Mouse (Mus musculus): Measurements from ENCODE around the gene Brap. TPM values are rescaled to one million over a fixed set of nuclear protein-coding genes. Genes with fewer than 3 reads are reported as not detected.

Gene Brap
- polyA plus RNA-seq, 1 experiment from 2014 or later: 42.8 TPM

DNA sequence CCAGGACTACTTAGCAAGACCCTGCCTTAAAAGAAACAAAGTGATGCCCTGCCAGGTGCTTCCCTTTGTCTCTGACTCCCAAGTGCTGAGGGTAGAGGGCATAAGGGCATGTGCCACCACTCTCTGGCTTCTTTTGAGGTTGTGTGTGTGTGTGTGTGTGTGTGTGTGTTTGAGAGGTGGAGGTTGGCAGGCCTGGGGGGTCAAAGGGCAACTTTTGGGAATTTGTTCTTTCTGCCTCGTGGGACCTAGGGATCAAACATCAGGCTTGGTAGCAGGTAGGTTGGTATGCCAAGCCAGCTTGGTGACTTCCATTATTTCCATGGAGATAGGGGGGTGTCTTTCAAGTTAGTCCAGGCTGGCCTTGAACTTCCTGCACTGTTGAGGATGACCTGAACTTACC, 43.0 kb downstream of the Brap start:
- no peak overlapping the region; the same call in 1 of the 2 replicates for H3K27ac ChIP-seq (ENCODE audit: low read depth, low read length)
- no peaks in the 10 kb centered on the region for H3K36me3 ChIP-seq (ENCODE audit: control insufficient read depth, insufficient read depth, low read length)
- H3K27me3 ChIP-seq (replicated peaks; ENCODE audit: control insufficient read depth, insufficient read depth, low read length): no peaks in the 10 kb centered on the region
- DNase-seq (ENCODE audit: low spot score): no peak
- 67% methylated on average over 1 of the region's 1 CpGs for WGBS
- ATAC-seq (replicated peaks; ENCODE audit: low FRiP score): no peak
- H3K9me3 ChIP-seq (ENCODE audit: control insufficient read depth, low read length): no peaks in the 10 kb centered on the region
- H3K4me3 ChIP-seq (ENCODE audit: low read depth, low read length): no peak overlapping the region
- H3K4me1 ChIP-seq (replicated peaks; ENCODE audit: control insufficient read depth, insufficient read depth, low read length): peaks cover 27% of the 10 kb centered on the region
- no peak overlapping the region for H3K4me2 ChIP-seq
- no peak overlapping the region for H3K9ac ChIP-seq (ENCODE audit: low read depth, low read length)

DNA sequence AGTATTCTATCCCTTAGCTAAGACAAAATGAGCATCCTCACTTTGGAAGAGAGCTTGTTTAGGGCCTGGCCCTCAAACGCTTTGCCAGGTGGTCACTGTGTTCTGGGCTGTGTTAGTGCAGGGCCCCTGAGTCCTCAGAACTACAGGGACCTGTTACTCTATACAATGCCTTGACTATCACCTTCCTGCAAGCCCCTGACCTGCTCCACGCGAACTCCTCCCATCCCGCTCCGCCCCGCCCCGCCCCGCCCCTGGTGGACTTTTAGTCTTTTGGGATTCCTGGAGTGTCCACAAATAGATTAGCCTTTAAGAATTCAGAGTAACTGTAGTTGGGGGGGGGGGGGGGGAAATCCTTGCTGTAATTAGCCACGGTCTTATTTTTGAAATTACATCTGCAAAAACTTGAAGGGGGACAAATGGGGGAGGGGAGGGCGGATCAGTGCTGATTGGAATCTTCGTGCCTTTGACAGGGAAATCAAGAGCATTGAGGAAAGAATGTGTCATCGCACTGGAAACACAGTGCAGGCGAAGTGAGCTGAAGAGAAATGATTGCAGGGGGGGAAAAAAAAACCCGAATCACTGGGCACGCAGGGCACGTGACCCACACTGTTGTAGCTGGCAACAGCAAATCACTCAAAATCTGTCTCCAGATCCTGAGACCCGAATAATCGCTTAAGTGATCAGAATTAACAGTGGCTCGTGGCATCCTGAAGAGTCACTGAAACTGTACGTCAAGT, 44.3 kb downstream of the Brap start:
- peak overlapping the region; percentile 22 for H3K4me3 ChIP-seq (ENCODE audit: low read depth, low read length)
- H3K9ac ChIP-seq (ENCODE audit: low read depth, low read length): peak overlapping the region; percentile 10; the same call in 1 of the 2 replicates
- H3K4me1 ChIP-seq (replicated peaks; ENCODE audit: control insufficient read depth, insufficient read depth, low read length): peaks cover 27% of the 10 kb centered on the region
- H3K27me3 ChIP-seq (replicated peaks; ENCODE audit: control insufficient read depth, insufficient read depth, low read length): no peaks in the 10 kb centered on the region
- H3K27ac ChIP-seq (ENCODE audit: low read depth, low read length): no peak overlapping the region
- no peaks in the 10 kb centered on the region for H3K9me3 ChIP-seq (ENCODE audit: control insufficient read depth, low read length)
- 10% methylated on average over 20 of the region's 20 CpGs for WGBS
- ATAC-seq (replicated peaks; ENCODE audit: low FRiP score): peak; percentile 48; the same call in 1 of the 2 replicates
- H3K4me2 ChIP-seq: peak overlapping the region; percentile 60
- no peaks in the 10 kb centered on the region for H3K36me3 ChIP-seq (ENCODE audit: control insufficient read depth, insufficient read depth, low read length)
- no peak for DNase-seq (ENCODE audit: low spot score)

GRCm38 (mm10) chr5:121710402-121710801, 50.0 kb downstream of the Brap start:
- no peak for DNase-seq (ENCODE audit: low spot score)
- Histone ChIP-seq H3K4me2 (peak overlapping the region; percentile 89), H3K27me3 (replicated peaks; ENCODE audit: control insufficient read depth, insufficient read depth, low read length) (no peaks in the 10 kb centered on the region), H3K9ac (ENCODE audit: low read depth, low read length) (no peak overlapping the region), H3K4me1 (replicated peaks; ENCODE audit: control insufficient read depth, insufficient read depth, low read length) (peaks cover 3% of the 10 kb centered on the region; the same call in 1 of the 2 replicates), H3K9me3 (ENCODE audit: control insufficient read depth, low read length) (no peaks in the 10 kb centered on the region), H3K36me3 (ENCODE audit: control insufficient read depth, insufficient read depth, low read length) (no peaks in the 10 kb centered on the region), H3K4me3 (ENCODE audit: low read depth, low read length) (peak overlapping the region; percentile 100), H3K27ac (ENCODE audit: low read depth, low read length) (no peak overlapping the region)
- ATAC-seq (replicated peaks; ENCODE audit: low FRiP score): no peak
- WGBS: 64% methylated on average over 2 of the region's 2 CpGs

- WGBS: under 1% methylated on average over 12 of the region's 12 CpGs
- peak overlapping the region; percentile 97 for H3K9ac ChIP-seq (ENCODE audit: low read depth, low read length)
- no peaks in the 10 kb centered on the region for H3K9me3 ChIP-seq (ENCODE audit: control insufficient read depth, low read length)
- peak overlapping the region; percentile 100 for H3K4me3 ChIP-seq (ENCODE audit: low read depth, low read length)
- no peak for ATAC-seq (replicated peaks; ENCODE audit: low FRiP score)
- peaks cover 3% of the 10 kb centered on the region; the same call in 1 of the 2 replicates for H3K4me1 ChIP-seq (replicated peaks; ENCODE audit: control insufficient read depth, insufficient read depth, low read length)
- no peaks in the 10 kb centered on the region for H3K36me3 ChIP-seq (ENCODE audit: control insufficient read depth, insufficient read depth, low read length)
- H3K27me3 ChIP-seq (replicated peaks; ENCODE audit: control insufficient read depth, insufficient read depth, low read length): no peaks in the 10 kb centered on the region
- DNase-seq (ENCODE audit: low spot score): no peak
- peak overlapping the region; percentile 89 for H3K4me2 ChIP-seq
- H3K27ac ChIP-seq (ENCODE audit: low read depth, low read length): peak overlapping the region; percentile 96
Observed at GRCm38 (mm10) chr5:121710851-121711173, 50.4 kb downstream of the Brap start.

DNA sequence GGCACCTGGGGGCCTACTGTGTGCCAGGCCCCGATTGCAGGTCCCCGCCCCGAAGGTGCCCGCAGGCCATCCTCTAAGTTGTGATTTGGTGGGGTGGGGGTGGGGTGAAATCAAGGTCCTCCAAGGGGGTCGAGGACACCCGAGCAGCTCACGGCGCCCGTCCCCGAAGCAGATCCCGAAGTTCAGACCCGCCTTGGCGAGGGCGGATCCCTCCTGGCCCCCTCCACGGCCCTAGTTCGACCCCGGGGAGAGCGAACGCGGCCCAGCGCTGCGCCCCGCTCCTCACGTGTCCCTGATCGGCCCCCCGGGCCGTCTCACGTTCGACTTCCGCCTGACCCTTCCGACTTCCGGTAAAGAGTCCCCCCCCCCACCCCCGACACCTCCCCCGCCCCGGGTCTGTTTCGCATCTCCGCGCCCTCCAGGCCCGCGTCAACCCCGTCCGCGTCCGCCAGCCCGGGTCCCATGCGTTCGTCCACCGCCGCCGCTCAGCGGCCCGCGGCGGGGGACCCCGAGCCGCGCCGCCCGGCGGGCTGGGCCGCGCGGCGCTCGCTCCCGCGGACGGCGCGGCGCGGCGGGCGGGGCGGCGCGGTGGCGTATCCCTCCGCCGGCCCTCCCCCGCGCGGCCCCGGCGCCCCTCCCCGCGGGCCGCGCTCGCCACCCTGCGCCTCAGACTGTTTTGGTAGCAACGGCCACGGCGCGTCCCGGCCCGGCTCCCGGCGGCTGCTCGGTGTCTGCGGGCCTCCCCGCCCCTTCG, 51.0 kb downstream of the Brap start, which contains the start of gene Atxn2:
Atxn2 (plus strand) TSS at position 164 of the 754 bp plus-strand sequence.
- H3K9me3 ChIP-seq (ENCODE audit: control insufficient read depth, low read length): no peaks in the 10 kb centered on the region
- H3K27me3 ChIP-seq (replicated peaks; ENCODE audit: control insufficient read depth, insufficient read depth, low read length): no peaks in the 10 kb centered on the region
- DNase-seq (ENCODE audit: low spot score): peak; percentile 85
- peak within 1 kb of the TSS; percentile 96 for H3K27ac ChIP-seq (ENCODE audit: low read depth, low read length)
- ATAC-seq (replicated peaks; ENCODE audit: low FRiP score): peak; percentile 77
- peak within 1 kb of the TSS; percentile 100 for H3K4me3 ChIP-seq (ENCODE audit: low read depth, low read length)
- peak within 1 kb of the TSS; percentile 89 for H3K4me2 ChIP-seq
- H3K9ac ChIP-seq (ENCODE audit: low read depth, low read length): peak within 1 kb of the TSS; percentile 97
- under 1% methylated on average over 74 of the region's 103 CpGs for WGBS
- peaks cover 6% of the 10 kb centered on the region; the same call in 1 of the 2 replicates for H3K4me1 ChIP-seq (replicated peaks; ENCODE audit: control insufficient read depth, insufficient read depth, low read length)
- H3K36me3 ChIP-seq (ENCODE audit: control insufficient read depth, insufficient read depth, low read length): no peaks in the 10 kb centered on the region

DNA sequence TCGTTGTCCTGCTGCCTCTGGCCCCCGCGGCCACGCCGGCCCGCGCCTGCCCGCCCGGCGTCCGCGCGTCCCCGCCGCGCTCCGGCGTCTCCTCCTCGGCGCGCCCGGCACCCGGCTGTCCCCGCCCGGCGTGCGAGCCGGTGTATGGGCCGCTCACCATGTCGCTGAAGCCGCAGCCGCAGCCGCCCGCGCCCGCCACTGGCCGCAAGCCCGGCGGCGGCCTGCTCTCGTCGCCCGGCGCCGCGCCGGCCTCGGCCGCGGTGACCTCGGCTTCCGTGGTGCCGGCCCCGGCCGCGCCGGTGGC, 51.5 kb downstream of the Brap start:
- peaks cover 9% of the 10 kb centered on the region; the same call in 1 of the 2 replicates for H3K4me1 ChIP-seq (replicated peaks; ENCODE audit: control insufficient read depth, insufficient read depth, low read length)
- ATAC-seq (replicated peaks; ENCODE audit: low FRiP score) (peak; percentile 47), DNase-seq (ENCODE audit: low spot score) (no peak)
- H3K4me3 ChIP-seq (ENCODE audit: low read depth, low read length): peak overlapping the region; percentile 100
- H3K36me3 ChIP-seq (ENCODE audit: control insufficient read depth, insufficient read depth, low read length): no peaks in the 10 kb centered on the region
- no peaks in the 10 kb centered on the region for H3K9me3 ChIP-seq (ENCODE audit: control insufficient read depth, low read length)
- peak overlapping the region; percentile 87 for H3K4me2 ChIP-seq
- 2% methylated on average over 36 of the region's 57 CpGs for WGBS
- H3K27me3 ChIP-seq (replicated peaks; ENCODE audit: control insufficient read depth, insufficient read depth, low read length): no peaks in the 10 kb centered on the region
- H3K27ac ChIP-seq (ENCODE audit: low read depth, low read length): peak overlapping the region; percentile 96
- H3K9ac ChIP-seq (ENCODE audit: low read depth, low read length): peak overlapping the region; percentile 97

DNA sequence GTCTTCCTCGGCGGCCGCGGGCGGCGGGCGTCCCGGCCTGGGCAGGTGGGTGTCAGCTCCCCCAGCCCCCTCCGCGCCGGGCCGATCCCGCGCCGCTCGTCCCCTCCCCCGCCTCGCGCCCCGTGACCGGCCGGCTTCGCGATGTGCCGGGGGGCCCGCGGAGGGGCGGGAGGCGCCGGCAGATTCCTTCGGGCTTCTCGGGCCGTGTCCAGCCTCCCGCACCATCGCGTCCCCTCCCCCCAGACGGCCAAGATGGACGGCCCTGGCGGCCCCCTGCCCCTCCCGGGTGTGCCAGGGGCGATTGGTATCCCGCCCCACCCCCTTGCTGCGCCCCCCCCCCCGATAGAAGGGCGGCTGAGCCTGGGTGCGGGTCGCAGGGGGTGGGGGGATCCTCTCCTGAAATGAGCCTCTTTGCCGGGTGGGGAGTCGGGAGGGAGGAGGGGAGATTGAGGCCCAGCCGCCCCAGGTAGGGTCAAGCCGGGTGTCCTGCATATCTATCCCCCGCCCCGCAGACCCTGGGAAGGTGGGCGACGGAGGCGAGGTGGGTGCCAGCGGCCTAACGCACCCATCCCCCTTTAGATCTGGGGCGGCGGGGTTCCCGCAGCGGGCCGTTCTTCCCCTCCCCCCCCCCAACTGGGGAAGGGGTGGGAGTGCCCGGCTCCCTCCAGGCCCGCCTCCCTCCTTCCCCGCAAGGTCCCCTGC, 52.0 kb downstream of the Brap start:
- H3K36me3 ChIP-seq (ENCODE audit: control insufficient read depth, insufficient read depth, low read length): peaks cover 3% of the 10 kb centered on the region
- ATAC-seq (replicated peaks; ENCODE audit: low FRiP score) (peak; percentile 54), DNase-seq (ENCODE audit: low spot score) (peak; percentile 64)
- H3K27ac ChIP-seq (ENCODE audit: low read depth, low read length): peak overlapping the region; percentile 96
- H3K4me1 ChIP-seq (replicated peaks; ENCODE audit: control insufficient read depth, insufficient read depth, low read length): peaks cover 9% of the 10 kb centered on the region; the same call in 1 of the 2 replicates
- H3K4me3 ChIP-seq (ENCODE audit: low read depth, low read length): peak overlapping the region; percentile 100
- H3K27me3 ChIP-seq (replicated peaks; ENCODE audit: control insufficient read depth, insufficient read depth, low read length): no peaks in the 10 kb centered on the region
- H3K4me2 ChIP-seq: peak overlapping the region; percentile 87
- H3K9me3 ChIP-seq (ENCODE audit: control insufficient read depth, low read length): no peaks in the 10 kb centered on the region
- H3K9ac ChIP-seq (ENCODE audit: low read depth, low read length): peak overlapping the region; percentile 97
- under 1% methylated on average over 51 of the region's 66 CpGs for WGBS

- WGBS: 3% methylated on average over 24 of the region's 32 CpGs
- peak overlapping the region; percentile 97 for H3K9ac ChIP-seq (ENCODE audit: low read depth, low read length)
- DNase-seq (ENCODE audit: low spot score) (peak; percentile 63), ATAC-seq (replicated peaks; ENCODE audit: low FRiP score) (no peak)
- H3K27me3 ChIP-seq (replicated peaks; ENCODE audit: control insufficient read depth, insufficient read depth, low read length): no peaks in the 10 kb centered on the region
- H3K27ac ChIP-seq (ENCODE audit: low read depth, low read length): peak overlapping the region; percentile 96
- peaks cover 4% of the 10 kb centered on the region for H3K36me3 ChIP-seq (ENCODE audit: control insufficient read depth, insufficient read depth, low read length)
- H3K4me2 ChIP-seq: peak overlapping the region; percentile 87
- peaks cover 9% of the 10 kb centered on the region; the same call in 1 of the 2 replicates for H3K4me1 ChIP-seq (replicated peaks; ENCODE audit: control insufficient read depth, insufficient read depth, low read length)
- H3K9me3 ChIP-seq (ENCODE audit: control insufficient read depth, low read length): no peaks in the 10 kb centered on the region
- peak overlapping the region; percentile 100 for H3K4me3 ChIP-seq (ENCODE audit: low read depth, low read length)
Observed at GRCm38 (mm10) chr5:121712934-121713538, 52.7 kb downstream of the Brap start.

Data from liver, embryonic 11.5 days (tissue).